Mouse (Mus musculus): ENCODE measurements at regions not wholly inside any gene's neighbourhood (a gene's known extent, or its start where the extent isn't known, plus 50 kb on each side); places are given as distances from the start of the nearest gene placed in this dataset.

GRCm38 (mm10) chr13:114237391-114237790 is 150.7 kb downstream of the Ndufs4 start:
- H3K79me2 ChIP-seq (ENCODE audit: control insufficient read depth, insufficient read depth, low read length, poor library complexity): no peaks in the 10 kb centered on the region
- H3K9me3 ChIP-seq (replicated peaks; ENCODE audit: insufficient read depth, low read length): no peaks in the 10 kb centered on the region
- H3K4me3 ChIP-seq (ENCODE audit: control insufficient read depth in 1 of 2, insufficient read depth in 1 of 2, low read depth in 2 of 2, low read length in 2 of 2): no peak overlapping the region
- no peak overlapping the region for H3K9ac ChIP-seq (ENCODE audit: control insufficient read depth, low read depth, low read length, poor library complexity, severe bottlenecking)
- no peaks in the 10 kb centered on the region for H3K36me3 ChIP-seq (ENCODE audit: control insufficient read depth in 1 of 2, insufficient read depth in 2 of 2, low read length in 2 of 2)
- H3K27ac ChIP-seq (ENCODE audit: control insufficient read depth, low read depth, low read length): no peak overlapping the region
- TF ChIP-seq ZMIZ1 (IDR thresholded peaks at IDR 0.05; ENCODE audit: low read depth, low read length) (no peak), ZC3H11A (IDR thresholded peaks at IDR 0.05; ENCODE audit: low read depth, low read length) (no peak), EP300 (IDR thresholded peaks at IDR 0.05; ENCODE audit: low read depth in 1 of 2, low read length in 2 of 2) (no peak), MAZ (IDR thresholded peaks at IDR 0.05; ENCODE audit: low read depth, low read length) (no peak), NRF1 (IDR thresholded peaks at IDR 0.05; ENCODE audit: insufficient read depth, low read depth, low read length, poor library complexity, severe bottlenecking) (no peak), MAFK (IDR thresholded peaks at IDR 0.05; ENCODE audit: borderline replicate concordance, low read depth, low read length) (no peak), POLR2A (IDR thresholded peaks at IDR 0.05; ENCODE audit: control insufficient read depth in 1 of 2, insufficient read depth in 1 of 2, low read depth in 1 of 2, low read length in 2 of 2, poor library complexity in 1 of 2) (no peak)
- H3K27me3 ChIP-seq (ENCODE audit: control insufficient read depth in 1 of 2, insufficient read depth in 2 of 2, low read length in 2 of 2): no peaks in the 10 kb centered on the region
- DNase-seq (ENCODE audit: low read depth, low spot score): no peak
- no peaks in the 10 kb centered on the region for H3K4me1 ChIP-seq (ENCODE audit: control insufficient read depth in 1 of 2, insufficient read depth in 2 of 2, low read length in 2 of 2)

GRCm38 (mm10) chr13:114235892-114236291 is 152.2 kb downstream of the Ndufs4 start:
- Histone ChIP-seq H3K27me3 (ENCODE audit: control insufficient read depth in 1 of 2, insufficient read depth in 2 of 2, low read length in 2 of 2) (no peaks in the 10 kb centered on the region), H3K36me3 (ENCODE audit: control insufficient read depth in 1 of 2, insufficient read depth in 2 of 2, low read length in 2 of 2) (no peaks in the 10 kb centered on the region), H3K9ac (ENCODE audit: control insufficient read depth, low read depth, low read length, poor library complexity, severe bottlenecking) (no peak overlapping the region), H3K27ac (ENCODE audit: control insufficient read depth, low read depth, low read length) (no peak overlapping the region), H3K4me3 (ENCODE audit: control insufficient read depth in 1 of 2, insufficient read depth in 1 of 2, low read depth in 2 of 2, low read length in 2 of 2) (no peak overlapping the region), H3K4me1 (ENCODE audit: control insufficient read depth in 1 of 2, insufficient read depth in 2 of 2, low read length in 2 of 2) (no peaks in the 10 kb centered on the region), H3K9me3 (replicated peaks; ENCODE audit: insufficient read depth, low read length) (no peaks in the 10 kb centered on the region), H3K79me2 (ENCODE audit: control insufficient read depth, insufficient read depth, low read length, poor library complexity) (no peaks in the 10 kb centered on the region)
- TF ChIP-seq GABPA (IDR thresholded peaks at IDR 0.05; ENCODE audit: low read depth, low read length): no peak
- no peak for TF ChIP-seq GATA1 (IDR thresholded peaks at IDR 0.05; ENCODE audit: low read depth, low read length)
- no peak for TF ChIP-seq RCOR1 (IDR thresholded peaks at IDR 0.05; ENCODE audit: low read depth, low read length)
- TF ChIP-seq TBP (IDR thresholded peaks at IDR 0.05; ENCODE audit: low read depth, low read length): no peak
- TF ChIP-seq RAD21 (IDR thresholded peaks at IDR 0.05; ENCODE audit: low read depth, low read length): no peak
- no peak for TF ChIP-seq MXI1 (IDR thresholded peaks at IDR 0.05; ENCODE audit: low read depth, low read length)
- DNase-seq (ENCODE audit: low read depth, low spot score): no peak

DNA sequence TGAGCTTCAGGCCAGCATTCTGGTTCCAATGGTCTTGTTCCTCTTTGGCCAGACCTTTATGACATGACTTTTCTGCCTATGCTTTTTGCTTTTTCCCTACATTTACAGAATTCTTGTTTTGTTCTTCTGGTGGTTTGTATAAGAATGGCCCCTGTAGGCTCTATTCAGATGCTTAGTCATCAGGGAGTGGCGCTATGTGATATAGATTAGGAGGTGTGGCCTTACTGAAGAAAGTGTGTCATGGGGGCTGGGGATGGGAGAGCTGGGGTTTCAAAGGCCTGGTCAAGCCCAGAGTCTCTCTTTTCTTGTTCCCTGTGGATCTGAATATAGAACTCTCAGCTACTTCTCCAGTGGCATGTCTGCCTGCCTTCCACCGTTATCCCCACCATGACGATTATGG is 155.9 kb downstream of the Ndufs4 start:
- H3K4me3 ChIP-seq (ENCODE audit: control insufficient read depth in 1 of 2, insufficient read depth in 1 of 2, low read depth in 2 of 2, low read length in 2 of 2): no peak overlapping the region
- H3K79me2 ChIP-seq (ENCODE audit: control insufficient read depth, insufficient read depth, low read length, poor library complexity): no peaks in the 10 kb centered on the region
- no peaks in the 10 kb centered on the region for H3K27me3 ChIP-seq (ENCODE audit: control insufficient read depth in 1 of 2, insufficient read depth in 2 of 2, low read length in 2 of 2)
- H3K36me3 ChIP-seq (ENCODE audit: control insufficient read depth in 1 of 2, insufficient read depth in 2 of 2, low read length in 2 of 2): no peaks in the 10 kb centered on the region
- H3K9ac ChIP-seq (ENCODE audit: control insufficient read depth, low read depth, low read length, poor library complexity, severe bottlenecking): no peak overlapping the region
- DNase-seq (ENCODE audit: low read depth, low spot score): peak; percentile 45
- H3K27ac ChIP-seq (ENCODE audit: control insufficient read depth, low read depth, low read length): no peak overlapping the region
- no peaks in the 10 kb centered on the region for H3K4me1 ChIP-seq (ENCODE audit: control insufficient read depth in 1 of 2, insufficient read depth in 2 of 2, low read length in 2 of 2)
- no peaks in the 10 kb centered on the region for H3K9me3 ChIP-seq (replicated peaks; ENCODE audit: insufficient read depth, low read length)
- TF ChIP-seq CTCF (IDR thresholded peaks at IDR 0.05 in 2 of 3, conservative IDR thresholded peaks at IDR 0.05 in 1 of 3; ENCODE audit: control insufficient read depth in 1 of 3, insufficient read depth in 1 of 3, low read depth in 2 of 3, low read length in 3 of 3, poor library complexity in 1 of 3, severe bottlenecking in 1 of 3) (no peak), KAT2A (conservative IDR thresholded peaks at IDR 0.05; ENCODE audit: low read depth, low read length) (no peak), POLR2A (IDR thresholded peaks at IDR 0.05; ENCODE audit: control insufficient read depth in 1 of 2, insufficient read depth in 1 of 2, low read depth in 1 of 2, low read length in 2 of 2, poor library complexity in 1 of 2) (no peak), RCOR1 (IDR thresholded peaks at IDR 0.05; ENCODE audit: low read depth, low read length) (no peak), JUND (IDR thresholded peaks at IDR 0.05; ENCODE audit: low read depth, low read length) (no peak), RAD21 (IDR thresholded peaks at IDR 0.05; ENCODE audit: low read depth, low read length) (no peak), TCF12 (IDR thresholded peaks at IDR 0.05; ENCODE audit: low read depth, low read length) (no peak), ETS1 (IDR thresholded peaks at IDR 0.05; ENCODE audit: low read depth, low read length) (no peak), TBP (IDR thresholded peaks at IDR 0.05; ENCODE audit: low read depth, low read length) (no peak), ELF1 (IDR thresholded peaks at IDR 0.05; ENCODE audit: low read depth, low read length) (no peak), ZNF384 (IDR thresholded peaks at IDR 0.05; ENCODE audit: low read depth, low read length) (no peak)

All from MEL (cell line).